Comparison of ENCODE assay signal across 14 mouse cellular contexts in the genomic region with DNA sequence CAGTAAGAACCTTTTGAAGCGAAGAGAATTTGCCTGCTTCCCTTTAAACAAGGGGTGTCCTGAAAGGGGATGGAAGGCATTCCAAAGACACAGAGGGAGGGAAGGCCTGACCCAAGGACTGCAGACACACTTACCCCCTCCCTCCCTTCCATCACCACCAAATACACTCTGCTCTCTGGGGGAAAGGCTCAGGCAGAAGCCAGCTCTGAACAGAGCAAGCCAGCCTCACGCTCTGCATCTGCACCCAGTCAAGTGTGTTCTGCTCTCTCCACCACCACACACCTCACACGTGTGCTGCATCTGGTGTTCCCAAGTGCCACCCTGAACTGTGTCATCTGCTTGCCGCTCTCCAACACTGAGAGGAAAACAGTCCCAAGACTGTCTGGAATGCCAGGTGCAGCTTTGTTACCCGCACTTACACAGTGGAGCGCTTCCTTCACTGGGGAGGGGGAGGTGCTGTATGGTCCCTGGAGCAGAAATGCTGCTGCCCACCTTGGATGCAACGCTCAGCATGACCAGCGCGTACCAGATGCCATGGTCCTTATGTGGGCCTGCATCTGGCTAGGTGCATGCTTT. TPM values are rescaled to one million over a fixed set of nuclear protein-coding genes. Genes with fewer than 3 reads are reported as not detected.
DNase-seq lines count a peak whose midpoint lies in the region; ATAC-seq lines count a peak whose summit lies in the region.
"Had no signal": no experiment of that assay in that cellular context is flagged by ENCODE, and none has a peak within 500 bp of the region (broad histone marks: within the 10 kb centered on the region; RNA-seq: fewer than 3 reads in every experiment).

No protein-coding gene starts in this region.

- H3K9me3 ChIP-seq in forebrain, embryonic 11.5 days (ENCODE audit: control insufficient read depth, low read length) = no peaks in the 10 kb centered on the region
- no peaks in the 10 kb centered on the region for H3K9me3 ChIP-seq in forebrain, embryonic 15.5 days
- no peaks in the 10 kb centered on the region for H3K9me3 ChIP-seq in megakaryocyte, embryonic 14.5 days
- H3K9me3 ChIP-seq in embryonic facial prominence, embryonic 13.5 days = no peaks in the 10 kb centered on the region

- no peak for ATAC-seq in forebrain, embryonic 11.5 days (replicated peaks; ENCODE audit: low FRiP score)
- no peak for ATAC-seq in forebrain, embryonic 15.5 days (replicated peaks)
- no peak for ATAC-seq in megakaryocyte, adult 5-6 weeks (ENCODE audit: poor library complexity, severe bottlenecking)
- no peak for ATAC-seq in embryonic facial prominence, embryonic 13.5 days (ENCODE audit: insufficient number of reproducible peaks, insufficient read depth, low FRiP score, low TSS enrichment, low read depth)

- H3K4me2 ChIP-seq in forebrain, embryonic 11.5 days (ENCODE audit: low read depth, low read length, severe bottlenecking) = no peak overlapping the region
- H3K4me2 ChIP-seq in forebrain, embryonic 15.5 days (replicated peaks) = no peak overlapping the region
- H3K4me2 ChIP-seq in embryonic facial prominence, embryonic 13.5 days = no peak overlapping the region

- no peak overlapping the region for H3K4me3 ChIP-seq in forebrain, embryonic 11.5 days (ENCODE audit: low read depth, low read length)
- no peak overlapping the region for H3K4me3 ChIP-seq in forebrain, embryonic 15.5 days
- H3K4me3 ChIP-seq in megakaryocyte, embryonic 14.5 days (replicated peaks) = peak overlapping the region; percentile 69
- H3K4me3 ChIP-seq in embryonic facial prominence, embryonic 13.5 days = no peak overlapping the region
- H3K4me3 ChIP-seq: layer of hippocampus, adult 2 months had no signal

- H3K36me3 ChIP-seq in forebrain, embryonic 11.5 days (ENCODE audit: control insufficient read depth, insufficient read depth, low read length) = peaks cover 3% of the 10 kb centered on the region; the same call in 1 of the 2 replicates
- 0 out of 2 replicates have a peak, but pooled peaks cover under 1% of the 10 kb centered on the region for H3K36me3 ChIP-seq in forebrain, embryonic 15.5 days
- peaks cover 89% of the 10 kb centered on the region for H3K36me3 ChIP-seq in megakaryocyte, embryonic 14.5 days (replicated peaks; ENCODE audit: low read length)
- peaks cover 37% of the 10 kb centered on the region for H3K36me3 ChIP-seq in embryonic facial prominence, embryonic 13.5 days

- H3K4me1 ChIP-seq in forebrain, embryonic 11.5 days (replicated peaks; ENCODE audit: control insufficient read depth, insufficient read depth, low read length) = peaks cover 14% of the 10 kb centered on the region; the same call in 1 of the 2 replicates
- peaks cover 90% of the 10 kb centered on the region for H3K4me1 ChIP-seq in forebrain, embryonic 15.5 days
- H3K4me1 ChIP-seq in megakaryocyte, embryonic 14.5 days = peaks cover 58% of the 10 kb centered on the region
- H3K4me1 ChIP-seq in embryonic facial prominence, embryonic 13.5 days = peaks cover 34% of the 10 kb centered on the region

- H3K27ac ChIP-seq in forebrain, embryonic 11.5 days (ENCODE audit: low read depth, low read length) = peak overlapping the region; percentile 37; the same call in 1 of the 2 replicates
- H3K27ac ChIP-seq in forebrain, embryonic 15.5 days (replicated peaks) = no peak overlapping the region
- peak overlapping the region; percentile 23; the same call in 1 of the 2 replicates for H3K27ac ChIP-seq in embryonic facial prominence, embryonic 13.5 days
- H3K27ac ChIP-seq: layer of hippocampus, adult 2 months had no signal

- H3K27me3 ChIP-seq in forebrain, embryonic 11.5 days (ENCODE audit: control insufficient read depth, insufficient read depth, low read length) = no peaks in the 10 kb centered on the region
- H3K27me3 ChIP-seq in forebrain, embryonic 15.5 days = no peaks in the 10 kb centered on the region
- H3K27me3 ChIP-seq in megakaryocyte, embryonic 14.5 days (replicated peaks) = no peaks in the 10 kb centered on the region
- no peaks in the 10 kb centered on the region for H3K27me3 ChIP-seq in embryonic facial prominence, embryonic 13.5 days

- no peak overlapping the region for H3K9ac ChIP-seq in forebrain, embryonic 11.5 days (ENCODE audit: low read length)
- no peak overlapping the region for H3K9ac ChIP-seq in forebrain, embryonic 15.5 days (replicated peaks)
- no peak overlapping the region for H3K9ac ChIP-seq in embryonic facial prominence, embryonic 13.5 days

- no peak for DNase-seq in forebrain, embryonic 11.5 days (ENCODE audit: low spot score)
- DNase-seq in thymus, postnatal 0 days (ENCODE audit: low spot score) = peak; percentile 58
- DNase-seq in layer of hippocampus, adult 8-10 months (ENCODE audit: low spot score in 2 of 2) = no peak
- no peak for DNase-seq in embryo, embryonic 10.5 days (ENCODE audit: low spot score)
- DNase-seq: adrenal gland, adult 8-10 months; embryo, embryonic 11 days; heart, postnatal 14 days; kidney, adult 11 months; lung, adult 18-20 months had no signal

- WGBS in forebrain, embryonic 11.5 days = 76% methylated on average over 9 of the region's 9 CpGs
- WGBS in forebrain, embryonic 15.5 days = 67% methylated on average over 9 of the region's 9 CpGs
- WGBS in embryonic facial prominence, embryonic 13.5 days = 58% methylated on average over 9 of the region's 9 CpGs

RNA-seq across cellular contexts. Expression of a gene that starts 53.9 kb away (rescaled TPM):
- 0.91 and 1.8 TPM in 2 replicates for polyA plus RNA-seq in forebrain, embryonic 11.5 days (2014; fragmentation: Nextera tagmentation; extraction: Ambion mirVana)
- 9.9 and 10.6 TPM in 2 replicates for polyA plus RNA-seq in forebrain, embryonic 15.5 days (2015; fragmentation: Nextera tagmentation; extraction: Ambion mirVana)
- 940 and 1,036 TPM in 2 replicates for polyA plus RNA-seq in megakaryocyte, embryonic 14.5 days (2012; ENCODE audit: insufficient read depth, low replicate concordance)
- 1.8 and 4.2 TPM in 2 replicates for total RNA-seq in megakaryocyte, adult 5-6 weeks (2015)
- total RNA-seq in megakaryocyte, adult 5-6 weeks (2017) = 2.2 and 2.4 TPM in 2 replicates
- polyA plus RNA-seq in embryonic facial prominence, embryonic 13.5 days (2015; fragmentation: Nextera tagmentation; extraction: Ambion mirVana) = 7.3 and 9.2 TPM in 2 replicates
- polyA plus RNA-seq in thymus, postnatal 0 days (2015; fragmentation: Nextera tagmentation; extraction: Ambion mirVana) = 13.7 and 15.8 TPM in 2 replicates
- 10 to 100 TPM; 63.1 to 86.1 (median 73.9) TPM for total RNA-seq in layer of hippocampus, adult 8-10 months (2022)

Comparison
In these comparisons a context has a peak if more than half of its experiments do, and no peak if none do; other contexts are left out.
1. RNA of a gene that starts 53.9 kb away (polyA plus RNA-seq): 940 to 1,036 TPM in megakaryocyte, embryonic 14.5 days; 13.7 to 15.8 TPM in thymus, postnatal 0 days, 9.9 to 10.6 TPM in forebrain, embryonic 15.5 days, 7.3 to 9.2 TPM in embryonic facial prominence, embryonic 13.5 days and 0.91 to 1.8 TPM in forebrain, embryonic 11.5 days; every median in the first group is over 10 times any median in the second.